Mouse (Mus musculus) heart, adult 2 months (tissue): ENCODE results near the gene Fntb. TPM values are rescaled to one million over a fixed set of nuclear protein-coding genes. Genes with fewer than 3 reads are reported as not detected.

Experiments
- DNase-seq, 2 experiments: peaks; one replicate each; pipeline ENCODE4 v3.0.0; 2021
- H3K27ac ChIP-seq: fragments of 200-600 bp; 2 replicates; pipeline ENCODE4 v1.8.1; 2022
- H3K27me3 ChIP-seq: fragments of 200-500 bp; 2 replicates; pipeline ENCODE4 v1.6.1; 2012; ENCODE audit warnings: mild to moderate bottlenecking, low read length, inconsistent platforms, mixed read lengths; ENCODE audit not compliant: control insufficient read depth, insufficient read depth
- H3K36me3 ChIP-seq: fragments of 200-500 bp; 2 replicates; pipeline ENCODE4 v1.6.1; 2012; ENCODE audit warnings: low read length, inconsistent platforms; ENCODE audit not compliant: control insufficient read depth, insufficient read depth
- H3K4me1 ChIP-seq: fragments of 200-500 bp; 2 replicates; pipeline ENCODE4 v1.6.1; 2011; ENCODE audit warnings: low read length; ENCODE audit not compliant: control insufficient read depth, insufficient read depth
- H3K4me3 ChIP-seq: fragments of 200-600 bp; 2 replicates; pipeline ENCODE4 v1.8.1; 2022
- H3K79me2 ChIP-seq: fragments of 200-500 bp; replicated peaks from 2 replicates; pipeline ENCODE4 v1.6.1; 2012; ENCODE audit warnings: mild to moderate bottlenecking, inconsistent platforms, low read length, moderate library complexity, mixed read lengths; ENCODE audit not compliant: control insufficient read depth, insufficient read depth
- H3K9ac ChIP-seq: fragments of 200-500 bp; 2 replicates; pipeline ENCODE4 v1.6.1; 2012; ENCODE audit warnings: low read depth, mild to moderate bottlenecking, control low read depth, inconsistent platforms, low read length, mixed read lengths
- CTCF ChIP-seq: fragments of 200-600 bp; IDR thresholded peaks from 2 replicates; pipeline ENCODE4 v1.8.1; 2022; ENCODE audit warnings: antibody characterized with exemption, mild to moderate bottlenecking, moderate library complexity
- EP300 ChIP-seq: fragments of 200-500 bp; IDR thresholded peaks from 2 replicates; pipeline ENCODE4 v1.6.1; 2011; ENCODE audit warnings: low read depth, low read length, control low read depth; ENCODE audit not compliant: insufficient read depth
- POLR2A ChIP-seq: fragments of 200-500 bp; IDR thresholded peaks from 2 replicates; pipeline ENCODE4 v1.6.1; 2011; ENCODE audit warnings: mild to moderate bottlenecking, low read depth, low read length, control low read depth; ENCODE audit not compliant: insufficient read depth
- WGBS: fragments of 180-500 bp; shearing (Covaris S2); methylation state at CpG from one replicate; pipeline ENCODE4 v1.1.7; 2018; 5-methylcytosine and 5-hydroxymethylcytosine counted together
- intact Hi-C: fragments of 180-260 bp; cut with DNase I; formaldehyde crosslinking; loops from one replicate; pipeline ENCODE4 v1.15.1; 2025
- polyA plus RNA-seq: library from polyadenylated mRNA; depleted of rRNA; stranded (reverse); fragments of >200 nt; gene quantifications from 2 replicates; pipeline ENCODE4 v1.2.3, GENCODE M21; 2012
- total RNA-seq, 2 experiments: library from RNA; stranded (reverse); gene quantifications; 2 replicates each; pipeline ENCODE4 v1.2.3; 2021

Fntb gene
- total and polyA plus RNA-seq, 3 experiments, result 12.6 to 19.1 (median 13.7) TPM

GRCm38 (mm10) chr12:76891160-76891559 lies 125.8 kb downstream of the Fntb start:
- Histone ChIP-seq H3K79me2 (no peaks in the 10 kb centered on the region), H3K36me3 (no peaks in the 10 kb centered on the region), H3K4me3 (no peak overlapping the region), H3K27me3 (no peaks in the 10 kb centered on the region), H3K9ac (no peak overlapping the region), H3K4me1 (peaks cover 3% of the 10 kb centered on the region), H3K27ac (no peak overlapping the region)
- 79% methylated on average over 3 of the region's 3 CpGs for WGBS
- TF ChIP-seq POLR2A, result no peak
- no peak for TF ChIP-seq EP300
- TF ChIP-seq CTCF, result no peak
- no peak for DNase-seq
- intact Hi-C loops, result no loop called here

- 92% methylated on average over 16 of the region's 16 CpGs for WGBS
Observed at GRCm38 (mm10) chr12:76892910-76893695, 127.7 kb downstream of the Fntb start.

DNA sequence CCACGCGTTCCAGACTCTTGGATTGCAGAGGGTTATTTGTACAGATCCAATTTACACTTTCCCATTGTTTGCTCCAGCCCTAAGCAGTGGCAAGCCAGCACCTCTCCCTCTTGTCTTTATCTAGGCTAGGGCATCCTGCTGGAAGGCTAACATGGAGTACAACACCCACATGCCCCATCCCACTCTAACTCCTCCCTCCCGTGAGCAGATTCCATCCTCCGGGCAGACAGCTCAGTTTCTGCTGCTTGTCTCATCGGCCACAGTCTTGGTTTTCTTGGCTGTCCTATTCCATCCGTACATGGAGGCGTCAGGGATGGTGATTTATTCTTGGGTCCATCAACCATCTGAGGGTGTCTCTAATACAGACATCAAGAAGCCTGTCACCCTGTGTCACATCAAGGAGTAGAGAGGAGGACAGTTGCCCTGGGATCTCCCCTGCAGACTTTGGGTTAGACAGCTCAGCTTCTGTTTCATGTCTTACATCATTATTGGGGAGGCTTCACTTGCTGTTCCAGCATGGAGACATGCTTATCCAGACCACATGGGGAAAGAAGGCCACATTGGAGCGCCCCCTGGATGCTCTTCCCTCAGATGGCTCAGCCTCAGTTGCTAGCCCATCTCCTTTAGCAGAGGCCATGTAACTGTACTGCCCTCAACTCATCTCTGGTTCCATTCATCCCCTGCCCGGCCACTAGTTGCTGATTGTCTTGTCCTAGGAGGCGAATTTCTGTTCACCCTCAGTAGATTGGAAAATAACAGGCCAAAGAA lies 129.6 kb downstream of the Fntb start:
- no peak overlapping the region for H3K4me3 ChIP-seq
- no peak for TF ChIP-seq POLR2A
- no peak for TF ChIP-seq EP300
- no peak for TF ChIP-seq CTCF
- no peaks in the 10 kb centered on the region for H3K36me3 ChIP-seq
- intact Hi-C loops, result no loop called here
- H3K27ac ChIP-seq, result no peak overlapping the region
- no peak overlapping the region for H3K9ac ChIP-seq
- H3K79me2 ChIP-seq, result no peaks in the 10 kb centered on the region
- H3K27me3 ChIP-seq, result no peaks in the 10 kb centered on the region
- no peak for DNase-seq
- 78% methylated on average over 10 of the region's 10 CpGs for WGBS
- no peaks in the 10 kb centered on the region; the same call in 1 of the 2 replicates for H3K4me1 ChIP-seq

More at GRCm38 (mm10) chr12:76892910-76893695, 127.7 kb downstream of the Fntb start:
- H3K27me3 ChIP-seq, result no peaks in the 10 kb centered on the region
- TF ChIP-seq EP300, result no peak
- no peak for TF ChIP-seq POLR2A
- TF ChIP-seq CTCF, result no peak
- H3K4me1 ChIP-seq, result no peaks in the 10 kb centered on the region; the same call in 1 of the 2 replicates
- no peak overlapping the region for H3K9ac ChIP-seq
- intact Hi-C loops, result no loop called here
- no peak overlapping the region for H3K4me3 ChIP-seq
- no peak overlapping the region for H3K27ac ChIP-seq
- H3K79me2 ChIP-seq, result no peaks in the 10 kb centered on the region
- no peaks in the 10 kb centered on the region for H3K36me3 ChIP-seq
- DNase-seq, result no peak

GRCm38 (mm10) chr12:76895777-76896176 lies 130.4 kb downstream of the Fntb start:
- no peaks in the 10 kb centered on the region for H3K79me2 ChIP-seq
- TF ChIP-seq EP300 (no peak), POLR2A (no peak)
- H3K27me3 ChIP-seq, result no peaks in the 10 kb centered on the region
- H3K4me3 ChIP-seq, result no peak overlapping the region
- H3K27ac ChIP-seq, result no peak overlapping the region
- H3K4me1 ChIP-seq, result no peaks in the 10 kb centered on the region; the same call in 1 of the 2 replicates
- 37% methylated on average over 7 of the region's 7 CpGs for WGBS
- no peak overlapping the region for H3K9ac ChIP-seq
- intact Hi-C loops, result no loop called here
- H3K36me3 ChIP-seq, result no peaks in the 10 kb centered on the region
- DNase-seq, result no peak

DNA sequence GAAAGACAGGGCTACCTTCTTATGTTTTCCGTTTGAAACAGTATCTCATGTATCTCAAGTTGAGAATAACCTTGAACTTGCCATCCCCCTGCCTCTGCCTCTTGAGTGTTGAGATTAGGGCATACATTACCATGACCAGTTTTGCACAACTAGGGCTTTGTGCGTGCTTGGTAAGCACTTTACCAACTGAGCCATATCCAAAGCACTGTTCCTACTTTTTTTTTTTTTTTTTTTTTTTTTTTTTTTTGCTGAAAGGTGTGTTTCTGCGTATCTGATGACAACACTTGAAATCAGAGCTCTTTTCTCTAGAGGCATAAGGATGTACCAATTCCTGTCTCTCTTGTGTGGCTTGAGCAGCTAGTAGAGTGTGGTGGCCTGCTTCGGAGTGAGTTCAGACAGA lies 131.2 kb downstream of the Fntb start:
- Histone ChIP-seq H3K79me2 (no peaks in the 10 kb centered on the region), H3K36me3 (no peaks in the 10 kb centered on the region), H3K4me3 (no peak overlapping the region), H3K27me3 (no peaks in the 10 kb centered on the region), H3K4me1 (no peaks in the 10 kb centered on the region), H3K27ac (no peak overlapping the region), H3K9ac (no peak overlapping the region)
- 94% methylated on average over 4 of the region's 4 CpGs for WGBS
- intact Hi-C loops, result no loop called here
- DNase-seq, result no peak
- TF ChIP-seq POLR2A (no peak), EP300 (no peak), CTCF (no peak)

DNA sequence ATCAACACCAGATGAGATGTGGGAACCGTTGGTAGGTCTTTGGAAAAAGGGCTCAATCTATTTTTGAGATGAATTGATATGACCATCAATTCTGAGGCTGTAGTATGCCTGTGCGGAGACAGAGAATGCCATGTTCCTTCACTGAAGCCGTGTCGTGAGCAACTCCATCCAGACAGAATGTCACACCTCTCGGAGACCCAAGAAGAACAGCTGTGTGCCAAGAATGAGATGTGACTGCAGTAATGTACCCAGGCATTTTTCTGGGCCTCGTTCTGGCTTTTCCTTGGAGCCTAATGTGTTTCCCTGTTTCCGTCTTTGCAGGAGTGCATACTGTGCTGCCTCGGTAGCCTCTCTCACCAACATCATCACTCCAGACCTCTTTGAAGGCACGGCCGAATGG lies 131.6 kb downstream of the Fntb start:
- H3K36me3 ChIP-seq, result no peaks in the 10 kb centered on the region
- intact Hi-C loops, result no loop called here
- H3K27me3 ChIP-seq, result no peaks in the 10 kb centered on the region
- no peak for DNase-seq
- no peaks in the 10 kb centered on the region for H3K4me1 ChIP-seq
- TF ChIP-seq CTCF, result no peak
- TF ChIP-seq EP300, result no peak
- no peak for TF ChIP-seq POLR2A
- H3K4me3 ChIP-seq, result no peak overlapping the region
- WGBS, result 90% methylated on average over 10 of the region's 10 CpGs
- H3K9ac ChIP-seq, result no peak overlapping the region
- H3K79me2 ChIP-seq, result no peaks in the 10 kb centered on the region
- no peak overlapping the region for H3K27ac ChIP-seq
